Mouse (Mus musculus) megakaryocyte, embryonic 14.5 days (primary cell): ENCODE measurements at regions not wholly inside any gene's neighbourhood (a gene's known extent, or its start where the extent isn't known, plus 50 kb on each side); places are given as distances from the start of the nearest gene placed in this dataset.

Experiments used
- H3K27me3 ChIP-seq: replicated peaks from 2 replicates; pipeline ENCODE3; 2012; ENCODE audit warnings: inconsistent platforms
- H3K36me3 ChIP-seq: replicated peaks from 2 replicates; pipeline ENCODE3; 2012; ENCODE audit warnings: low read length, inconsistent platforms, mixed read lengths
- H3K4me1 ChIP-seq: 2 replicates; pipeline ENCODE4 v1.6.1; 2012; ENCODE audit warnings: inconsistent platforms
- H3K4me3 ChIP-seq: replicated peaks from 2 replicates; pipeline ENCODE3; 2012; ENCODE audit warnings: moderate library complexity, mild to moderate bottlenecking, inconsistent platforms
- H3K9me3 ChIP-seq: 2 replicates; pipeline ENCODE4 v1.6.1; 2012; ENCODE audit warnings: inconsistent platforms
- FLI1 ChIP-seq: IDR thresholded peaks from 2 replicates; pipeline ENCODE4 v1.6.1; 2012; ENCODE audit warnings: low read length, inconsistent platforms, mixed read lengths
- GATA1 ChIP-seq: IDR thresholded peaks from 3 replicates; pipeline ENCODE4 v1.6.1; 2012; ENCODE audit warnings: mixed read lengths, low read length, inconsistent platforms, borderline replicate concordance

- H3K27me3 ChIP-seq, result no peaks in the 10 kb centered on the region
- H3K36me3 ChIP-seq, result no peaks in the 10 kb centered on the region
- H3K4me1 ChIP-seq, result no peaks in the 10 kb centered on the region
- TF ChIP-seq GATA1, result no peak
- no peak for TF ChIP-seq FLI1
- H3K9me3 ChIP-seq, result no peaks in the 10 kb centered on the region
- no peak overlapping the region for H3K4me3 ChIP-seq
Measured at GRCm38 (mm10) chr12:52424336-52425034, 79.3 kb upstream of the Arhgap5 start.

GRCm38 (mm10) chr12:52429935-52430334 is 73.8 kb upstream of the Arhgap5 start:
- Histone ChIP-seq H3K27me3 (no peaks in the 10 kb centered on the region), H3K9me3 (0 out of 2 replicates have a peak, but pooled peaks cover 2% of the 10 kb centered on the region), H3K4me1 (no peaks in the 10 kb centered on the region), H3K36me3 (no peaks in the 10 kb centered on the region), H3K4me3 (no peak overlapping the region)
- no peak for TF ChIP-seq FLI1
- TF ChIP-seq GATA1, result no peak

GRCm38 (mm10) chr12:52431933-52432332 is 71.8 kb upstream of the Arhgap5 start:
- H3K9me3 ChIP-seq, result peaks cover 10% of the 10 kb centered on the region; the same call in 1 of the 2 replicates
- H3K4me1 ChIP-seq, result no peaks in the 10 kb centered on the region
- H3K36me3 ChIP-seq, result no peaks in the 10 kb centered on the region
- TF ChIP-seq GATA1 (no peak), FLI1 (no peak)
- H3K27me3 ChIP-seq, result no peaks in the 10 kb centered on the region
- H3K4me3 ChIP-seq, result no peak overlapping the region

- Histone ChIP-seq H3K4me1 (no peaks in the 10 kb centered on the region), H3K9me3 (peaks cover 12% of the 10 kb centered on the region; the same call in 1 of the 2 replicates), H3K27me3 (no peaks in the 10 kb centered on the region), H3K4me3 (no peak overlapping the region), H3K36me3 (no peaks in the 10 kb centered on the region)
- TF ChIP-seq FLI1 (no peak), GATA1 (no peak)
Measured at GRCm38 (mm10) chr12:52434021-52434420, 69.8 kb upstream of the Arhgap5 start.

GRCm38 (mm10) chr12:52435321-52435720 is 68.5 kb upstream of the Arhgap5 start:
- TF ChIP-seq FLI1 (no peak), GATA1 (no peak)
- Histone ChIP-seq H3K4me1 (no peaks in the 10 kb centered on the region), H3K27me3 (no peaks in the 10 kb centered on the region), H3K36me3 (no peaks in the 10 kb centered on the region), H3K9me3 (peaks cover 10% of the 10 kb centered on the region; the same call in 1 of the 2 replicates), H3K4me3 (no peak overlapping the region)

- Histone ChIP-seq H3K4me3 (peak overlapping the region; percentile 2), H3K9me3 (peaks cover 9% of the 10 kb centered on the region; the same call in 1 of the 2 replicates), H3K4me1 (no peaks in the 10 kb centered on the region), H3K27me3 (no peaks in the 10 kb centered on the region), H3K36me3 (no peaks in the 10 kb centered on the region)
- TF ChIP-seq GATA1 (no peak), FLI1 (no peak)
Measured at GRCm38 (mm10) chr12:52435795-52436211, 68.0 kb upstream of the Arhgap5 start.

GRCm38 (mm10) chr12:52436941-52437340 is 66.8 kb upstream of the Arhgap5 start:
- H3K9me3 ChIP-seq, result peaks cover 9% of the 10 kb centered on the region; the same call in 1 of the 2 replicates
- no peaks in the 10 kb centered on the region for H3K27me3 ChIP-seq
- no peak overlapping the region for H3K4me3 ChIP-seq
- no peaks in the 10 kb centered on the region for H3K4me1 ChIP-seq
- TF ChIP-seq GATA1, result no peak
- TF ChIP-seq FLI1, result no peak
- H3K36me3 ChIP-seq, result no peaks in the 10 kb centered on the region

GRCm38 (mm10) chr12:52439241-52439640 is 64.5 kb upstream of the Arhgap5 start:
- no peaks in the 10 kb centered on the region for H3K36me3 ChIP-seq
- TF ChIP-seq FLI1 (no peak), GATA1 (no peak)
- peaks cover 9% of the 10 kb centered on the region; the same call in 1 of the 2 replicates for H3K9me3 ChIP-seq
- H3K4me3 ChIP-seq, result no peak overlapping the region
- H3K4me1 ChIP-seq, result no peaks in the 10 kb centered on the region
- H3K27me3 ChIP-seq, result no peaks in the 10 kb centered on the region

GRCm38 (mm10) chr12:52440868-52441365 is 62.9 kb upstream of the Arhgap5 start:
- Histone ChIP-seq H3K4me3 (no peak overlapping the region), H3K4me1 (no peaks in the 10 kb centered on the region), H3K36me3 (no peaks in the 10 kb centered on the region), H3K9me3 (peaks cover 7% of the 10 kb centered on the region; the same call in 1 of the 2 replicates), H3K27me3 (no peaks in the 10 kb centered on the region)
- no peak for TF ChIP-seq GATA1
- TF ChIP-seq FLI1, result no peak

GRCm38 (mm10) chr12:52442337-52442736 is 61.4 kb upstream of the Arhgap5 start:
- no peak for TF ChIP-seq FLI1
- no peak for TF ChIP-seq GATA1
- Histone ChIP-seq H3K9me3 (no peaks in the 10 kb centered on the region), H3K36me3 (no peaks in the 10 kb centered on the region), H3K27me3 (no peaks in the 10 kb centered on the region), H3K4me1 (no peaks in the 10 kb centered on the region), H3K4me3 (no peak overlapping the region)
